Mouse (Mus musculus): ENCODE measurements around the gene Gm10681. TPM values are rescaled to one million over a fixed set of nuclear protein-coding genes. Genes with fewer than 3 reads are reported as not detected.
"Not testable (repeated sequence)": the region's sequence is repeated elsewhere in the genome, so short reads cannot be mapped to it uniquely, and the experiment has no call there.

The Gm10681 gene
- polyA plus RNA-seq, 1 experiment from 2014 or later = not detected

DNA sequence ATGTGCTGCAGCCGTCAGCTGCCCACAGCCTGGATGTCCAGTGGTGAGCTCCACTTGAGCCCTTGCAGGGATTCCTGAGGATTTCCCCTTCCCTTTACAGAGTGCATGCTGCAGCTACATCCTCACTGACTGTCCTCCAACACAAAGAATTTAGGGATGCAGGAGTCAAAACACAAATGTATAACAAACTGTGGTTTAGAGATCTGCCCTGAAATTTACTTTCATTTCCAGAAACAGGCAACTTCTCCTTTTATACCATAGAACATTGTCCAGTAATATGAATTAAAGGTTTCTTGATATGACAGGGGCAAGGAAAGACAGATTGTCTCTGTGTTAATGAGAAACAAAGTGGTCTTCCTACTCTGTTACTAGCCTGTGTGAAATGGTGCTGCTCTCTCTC lies 37.8 kb downstream of the Gm10681 start:
- not testable (repeated sequence) for H3K36me3 ChIP-seq (replicated peaks; ENCODE audit: control insufficient read depth, insufficient read depth, low read depth, low read length); H3K9me3 ChIP-seq (replicated peaks; ENCODE audit: control insufficient read depth, low read length); H3K4me3 ChIP-seq (ENCODE audit: low read depth, low read length); ATAC-seq (replicated peaks; ENCODE audit: insufficient number of reproducible peaks, low FRiP score, low TSS enrichment, low read depth); H3K27me3 ChIP-seq (ENCODE audit: control insufficient read depth, insufficient read depth, low read length); H3K9ac ChIP-seq (replicated peaks; ENCODE audit: low read length); DNase-seq (ENCODE audit: low spot score); H3K4me2 ChIP-seq (ENCODE audit: low read depth, low read length); H3K27ac ChIP-seq (replicated peaks; ENCODE audit: low read depth, low read length); H3K4me1 ChIP-seq (ENCODE audit: control insufficient read depth, insufficient read depth, low read length)
- WGBS = no CpG with 5 or more reads among the region's 1 CpGs

GRCm38 (mm10) chr3:98550215-98550614 lies 38.4 kb downstream of the Gm10681 start:
- H3K27me3 ChIP-seq (ENCODE audit: control insufficient read depth, insufficient read depth, low read length); H3K4me2 ChIP-seq (ENCODE audit: low read depth, low read length); DNase-seq (ENCODE audit: low spot score); H3K27ac ChIP-seq (replicated peaks; ENCODE audit: low read depth, low read length); H3K36me3 ChIP-seq (replicated peaks; ENCODE audit: control insufficient read depth, insufficient read depth, low read depth, low read length); H3K4me1 ChIP-seq (ENCODE audit: control insufficient read depth, insufficient read depth, low read length); H3K9ac ChIP-seq (replicated peaks; ENCODE audit: low read length); H3K4me3 ChIP-seq (ENCODE audit: low read depth, low read length); H3K9me3 ChIP-seq (replicated peaks; ENCODE audit: control insufficient read depth, low read length): not testable (repeated sequence)
- 0 out of 2 replicates have a peak, but pooled peaks have one; percentile 34 for ATAC-seq (replicated peaks; ENCODE audit: insufficient number of reproducible peaks, low FRiP score, low TSS enrichment, low read depth)
- no CpG with 5 or more reads among the region's 2 CpGs for WGBS

DNA sequence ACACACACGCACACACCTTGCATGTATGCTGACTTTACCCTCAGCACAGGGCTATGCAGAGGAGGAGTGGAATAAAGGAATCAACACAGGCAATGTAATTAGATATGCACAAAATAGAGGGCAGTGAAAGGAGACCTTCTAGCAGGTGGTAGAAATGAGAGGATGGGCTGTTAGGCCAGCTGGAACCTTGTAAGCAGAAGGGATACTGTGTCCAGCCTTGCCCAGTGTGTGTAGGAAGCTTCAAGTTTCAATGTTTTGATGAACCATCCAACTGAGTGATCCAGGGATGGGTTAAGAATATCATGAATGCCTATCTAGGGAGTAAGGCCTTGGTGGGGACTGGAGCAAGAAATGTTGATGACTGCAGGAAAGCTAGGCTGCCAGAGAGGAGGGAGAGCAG lies 40.1 kb downstream of the Gm10681 start:
- not testable (repeated sequence) for DNase-seq (ENCODE audit: low spot score); H3K4me3 ChIP-seq (ENCODE audit: low read depth, low read length); H3K36me3 ChIP-seq (replicated peaks; ENCODE audit: control insufficient read depth, insufficient read depth, low read depth, low read length); H3K9me3 ChIP-seq (replicated peaks; ENCODE audit: control insufficient read depth, low read length); H3K27me3 ChIP-seq (ENCODE audit: control insufficient read depth, insufficient read depth, low read length); H3K27ac ChIP-seq (replicated peaks; ENCODE audit: low read depth, low read length); H3K4me1 ChIP-seq (ENCODE audit: control insufficient read depth, insufficient read depth, low read length); H3K9ac ChIP-seq (replicated peaks; ENCODE audit: low read length); H3K4me2 ChIP-seq (ENCODE audit: low read depth, low read length); ATAC-seq (replicated peaks; ENCODE audit: insufficient number of reproducible peaks, low FRiP score, low TSS enrichment, low read depth)
- WGBS = 33% methylated on average over 1 of the region's 1 CpGs

GRCm38 (mm10) chr3:98547641-98548040 lies 41.0 kb downstream of the Gm10681 start:
- H3K4me1 ChIP-seq (ENCODE audit: control insufficient read depth, insufficient read depth, low read length); DNase-seq (ENCODE audit: low spot score); H3K27me3 ChIP-seq (ENCODE audit: control insufficient read depth, insufficient read depth, low read length); H3K4me3 ChIP-seq (ENCODE audit: low read depth, low read length); ATAC-seq (replicated peaks; ENCODE audit: insufficient number of reproducible peaks, low FRiP score, low TSS enrichment, low read depth); H3K9me3 ChIP-seq (replicated peaks; ENCODE audit: control insufficient read depth, low read length); H3K27ac ChIP-seq (replicated peaks; ENCODE audit: low read depth, low read length); H3K36me3 ChIP-seq (replicated peaks; ENCODE audit: control insufficient read depth, insufficient read depth, low read depth, low read length); H3K9ac ChIP-seq (replicated peaks; ENCODE audit: low read length); H3K4me2 ChIP-seq (ENCODE audit: low read depth, low read length): not testable (repeated sequence)

GRCm38 (mm10) chr3:98524978-98525377 lies 63.6 kb downstream of the Gm10681 start:
- not testable (repeated sequence) for H3K4me1 ChIP-seq (ENCODE audit: control insufficient read depth, insufficient read depth, low read length)

DNA sequence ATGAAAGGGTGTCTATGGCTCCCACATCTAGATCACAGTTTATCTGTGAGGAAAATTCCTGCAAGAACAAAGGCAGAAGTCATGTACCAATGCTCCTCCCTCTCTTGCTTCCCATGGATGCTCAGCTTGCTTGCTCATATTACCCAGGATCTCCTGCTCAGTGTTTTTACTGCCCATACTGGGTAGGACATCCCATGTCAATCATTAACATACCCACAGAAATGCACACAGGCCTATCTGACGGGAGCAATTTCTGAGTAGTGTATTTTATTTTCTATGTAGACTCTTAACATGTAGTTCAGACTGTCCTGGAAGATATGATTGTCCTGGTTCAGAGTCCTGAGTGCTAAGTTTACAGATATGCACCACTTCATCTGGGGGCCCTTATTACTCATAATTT lies 64.1 kb downstream of the Gm10681 start:
- H3K27ac ChIP-seq (replicated peaks; ENCODE audit: low read depth, low read length); H3K4me1 ChIP-seq (ENCODE audit: control insufficient read depth, insufficient read depth, low read length); H3K4me2 ChIP-seq (ENCODE audit: low read depth, low read length); H3K4me3 ChIP-seq (ENCODE audit: low read depth, low read length); ATAC-seq (replicated peaks; ENCODE audit: insufficient number of reproducible peaks, low FRiP score, low TSS enrichment, low read depth); H3K9ac ChIP-seq (replicated peaks; ENCODE audit: low read length); DNase-seq (ENCODE audit: low spot score); H3K27me3 ChIP-seq (ENCODE audit: control insufficient read depth, insufficient read depth, low read length); H3K9me3 ChIP-seq (replicated peaks; ENCODE audit: control insufficient read depth, low read length); H3K36me3 ChIP-seq (replicated peaks; ENCODE audit: control insufficient read depth, insufficient read depth, low read depth, low read length): not testable (repeated sequence)
- no CpG with 5 or more reads among the region's 1 CpGs for WGBS

More at GRCm38 (mm10) chr3:98524978-98525377, 63.6 kb downstream of the Gm10681 start:
- H3K36me3 ChIP-seq (replicated peaks; ENCODE audit: control insufficient read depth, insufficient read depth, low read depth, low read length); H3K4me3 ChIP-seq (ENCODE audit: low read depth, low read length); H3K27ac ChIP-seq (replicated peaks; ENCODE audit: low read depth, low read length); ATAC-seq (replicated peaks; ENCODE audit: insufficient number of reproducible peaks, low FRiP score, low TSS enrichment, low read depth); H3K9me3 ChIP-seq (replicated peaks; ENCODE audit: control insufficient read depth, low read length); DNase-seq (ENCODE audit: low spot score); H3K27me3 ChIP-seq (ENCODE audit: control insufficient read depth, insufficient read depth, low read length); H3K9ac ChIP-seq (replicated peaks; ENCODE audit: low read length); H3K4me2 ChIP-seq (ENCODE audit: low read depth, low read length): not testable (repeated sequence)

DNA sequence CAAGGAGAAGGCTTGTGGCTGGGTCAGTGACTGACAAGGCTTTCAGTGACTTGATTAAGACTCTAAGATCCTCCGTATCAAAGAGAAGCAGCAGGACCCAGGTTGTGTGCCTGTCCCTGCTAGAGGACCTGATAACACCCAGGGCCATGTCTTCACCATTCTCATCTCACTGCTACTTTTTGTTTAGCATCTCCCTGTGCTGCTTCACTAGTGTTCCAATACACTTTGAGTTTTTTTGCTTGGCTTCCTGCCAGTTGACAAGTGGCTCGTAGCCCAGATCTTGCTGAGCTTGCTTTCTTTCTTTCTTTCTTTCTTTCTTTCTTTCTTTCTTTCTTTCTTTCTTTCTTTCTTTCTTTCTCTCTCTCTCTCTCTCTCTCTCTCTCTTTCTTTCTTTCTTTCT lies 65.8 kb downstream of the Gm10681 start:
- not testable (repeated sequence) for ATAC-seq (replicated peaks; ENCODE audit: insufficient number of reproducible peaks, low FRiP score, low TSS enrichment, low read depth); H3K4me3 ChIP-seq (ENCODE audit: low read depth, low read length); DNase-seq (ENCODE audit: low spot score); H3K36me3 ChIP-seq (replicated peaks; ENCODE audit: control insufficient read depth, insufficient read depth, low read depth, low read length); H3K4me1 ChIP-seq (ENCODE audit: control insufficient read depth, insufficient read depth, low read length); H3K4me2 ChIP-seq (ENCODE audit: low read depth, low read length); H3K27me3 ChIP-seq (ENCODE audit: control insufficient read depth, insufficient read depth, low read length); H3K9ac ChIP-seq (replicated peaks; ENCODE audit: low read length); H3K27ac ChIP-seq (replicated peaks; ENCODE audit: low read depth, low read length); H3K9me3 ChIP-seq (replicated peaks; ENCODE audit: control insufficient read depth, low read length)
- 67% methylated on average over 1 of the region's 2 CpGs for WGBS

DNA sequence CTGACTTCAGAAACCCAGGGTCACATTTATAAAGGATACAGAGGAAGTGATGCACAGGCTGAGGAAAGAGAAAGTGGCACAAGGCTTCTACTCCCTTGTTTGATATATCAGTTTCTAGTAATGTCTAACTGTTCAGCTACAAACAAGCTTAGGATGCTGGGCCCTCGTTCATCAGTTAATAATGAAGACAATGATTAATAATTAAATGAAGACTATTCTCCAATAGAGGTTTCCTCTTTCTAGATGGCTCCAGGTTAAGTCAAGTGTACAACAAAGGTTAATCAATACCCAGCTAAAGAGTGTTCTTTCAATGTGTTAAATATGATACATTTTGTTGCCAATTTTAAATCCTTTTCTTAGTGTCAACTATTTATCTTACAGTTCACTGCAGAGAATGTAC lies 78.2 kb downstream of the Gm10681 start, which contains the start of gene Hsd3b4:
Gene Hsd3b4, minus strand, starts transcription at position 101 of the 400 bp plus-strand sequence.
- not testable (repeated sequence) for H3K27me3 ChIP-seq (ENCODE audit: control insufficient read depth, insufficient read depth, low read length); H3K36me3 ChIP-seq (replicated peaks; ENCODE audit: control insufficient read depth, insufficient read depth, low read depth, low read length); ATAC-seq (replicated peaks; ENCODE audit: insufficient number of reproducible peaks, low FRiP score, low TSS enrichment, low read depth); H3K9me3 ChIP-seq (replicated peaks; ENCODE audit: control insufficient read depth, low read length); H3K4me3 ChIP-seq (ENCODE audit: low read depth, low read length); H3K27ac ChIP-seq (replicated peaks; ENCODE audit: low read depth, low read length); DNase-seq (ENCODE audit: low spot score); H3K4me1 ChIP-seq (ENCODE audit: control insufficient read depth, insufficient read depth, low read length); H3K9ac ChIP-seq (replicated peaks; ENCODE audit: low read length); H3K4me2 ChIP-seq (ENCODE audit: low read depth, low read length)
- WGBS = no CpG with 5 or more reads among the region's 1 CpGs
